Mouse (Mus musculus) C2C12 (cell line): ENCODE measurements around the gene Krtap4-6.

Source experiments
- CTCF ChIP-seq: IDR thresholded peaks from one replicate; pipeline ENCODE4 v1.5.1; 2011; ENCODE audit not compliant: control insufficient read depth, insufficient read depth, insufficient read length
- FOSL1 ChIP-seq: IDR thresholded peaks from one replicate; pipeline ENCODE4 v1.8.0; 2011; ENCODE audit warnings: mild to moderate bottlenecking, low read length; ENCODE audit not compliant: poor library complexity, insufficient read depth, severe bottlenecking
- MAX ChIP-seq: IDR thresholded peaks from one replicate; pipeline ENCODE4 v1.6.1; 2011; ENCODE audit warnings: mild to moderate bottlenecking, control low read depth
- USF1 ChIP-seq: IDR thresholded peaks from one replicate; pipeline ENCODE4 v1.6.1; 2011; ENCODE audit warnings: low read depth, mild to moderate bottlenecking, control low read depth, moderate library complexity

GRCm38 (mm10) chr11:99628138-99628537 lies 37.6 kb downstream of the Krtap4-6 start, which contains the start of gene Krtap4-1:
- TF ChIP-seq CTCF (no peak), FOSL1 (no peak), USF1 (no peak), MAX (no peak)
